Mouse (Mus musculus) frontal cortex, postnatal 36 days (tissue): ENCODE results near the gene Il18rap.

Source experiments
- DNase-seq, 2 experiments: peaks; one replicate each; pipeline ENCODE4 v3.0.0; 2022; ENCODE audit warnings: low spot score in 2 of 2

The Il18rap gene

GRCm38 (mm10) chr1:40514851-40515585, at the start of gene Il18rap:
Gene Il18rap (plus strand): TSS chr1:40515362.
- no peak for DNase-seq

- DNase-seq = no peak
These were observed 49.4 kb upstream of the Il18rap start, which contains the start of gene Il18r1 for GRCm38 (mm10) chr1:40465477-40466430. Gene Il18r1 (plus strand): TSS chr1:40465552.

- DNase-seq = no peak
These were observed 47.9 kb upstream of the Il18rap start for GRCm38 (mm10) chr1:40467306-40467705.

GRCm38 (mm10) chr1:40468805-40469204, 46.4 kb upstream of the Il18rap start:
- DNase-seq = no peak

GRCm38 (mm10) chr1:40469900-40470299, 45.3 kb upstream of the Il18rap start:
- no peak for DNase-seq

GRCm38 (mm10) chr1:40472401-40472800, 42.8 kb upstream of the Il18rap start:
- DNase-seq = no peak

- no peak for DNase-seq
These were observed 41.5 kb upstream of the Il18rap start for GRCm38 (mm10) chr1:40473640-40474039.

GRCm38 (mm10) chr1:40474336-40474735, 40.8 kb upstream of the Il18rap start:
- DNase-seq = no peak

GRCm38 (mm10) chr1:40475697-40476096, 39.5 kb upstream of the Il18rap start:
- DNase-seq = no peak

- DNase-seq = no peak
These were observed 38.4 kb upstream of the Il18rap start for GRCm38 (mm10) chr1:40476756-40477155.

GRCm38 (mm10) chr1:40479505-40479923, 35.6 kb upstream of the Il18rap start:
- no peak for DNase-seq

GRCm38 (mm10) chr1:40494594-40494993, 20.6 kb upstream of the Il18rap start:
- no peak for DNase-seq

GRCm38 (mm10) chr1:40499708-40500107, 15.5 kb upstream of the Il18rap start:
- no peak for DNase-seq

- DNase-seq = no peak
These were observed 14.0 kb upstream of the Il18rap start for GRCm38 (mm10) chr1:40501126-40501525.

- DNase-seq = peak in 1 of 2 experiments; percentile 2
These were observed 13.4 kb upstream of the Il18rap start for GRCm38 (mm10) chr1:40501546-40502398.

- no peak for DNase-seq
These were observed 10.6 kb upstream of the Il18rap start for GRCm38 (mm10) chr1:40504548-40504947.

GRCm38 (mm10) chr1:40516364-40516763, 1.2 kb downstream of the Il18rap start:
- no peak for DNase-seq

- no peak for DNase-seq
These were observed 7.8 kb downstream of the Il18rap start for GRCm38 (mm10) chr1:40522918-40523317.

- DNase-seq = no peak
These were observed 9.0 kb downstream of the Il18rap start for GRCm38 (mm10) chr1:40523971-40524722.

GRCm38 (mm10) chr1:40529287-40529686, 14.1 kb downstream of the Il18rap start:
- DNase-seq = no peak

GRCm38 (mm10) chr1:40537577-40537976, 22.4 kb downstream of the Il18rap start:
- DNase-seq = no peak
